Mouse (Mus musculus) stomach, postnatal 0 days (tissue): ENCODE measurements around the gene Ctsa. TPM values are rescaled to one million over a fixed set of nuclear protein-coding genes. Genes with fewer than 3 reads are reported as not detected.

Experiments
- ATAC-seq: fragments of 200-750 bp; cut with Nextera tagmentation; 2 replicates; pipeline ENCODE4 v1.8.0; 2017; ENCODE audit not compliant: low FRiP score, low TSS enrichment
- DNase-seq: peaks from one replicate; pipeline ENCODE4 v3.0.0-alpha.2; 2016; ENCODE audit warnings: low spot score
- H3K27ac ChIP-seq: fragments of 300-500 bp; sonication (generic); replicated peaks from 2 replicates; pipeline ENCODE4 v1.5.1; 2014; ENCODE audit warnings: mild to moderate bottlenecking, control low read depth
- H3K27me3 ChIP-seq: fragments of 300-500 bp; sonication (generic); 2 replicates; pipeline ENCODE4 v1.6.1; 2014; ENCODE audit warnings: low read length; ENCODE audit not compliant: control insufficient read depth, insufficient read depth
- H3K36me3 ChIP-seq: fragments of 300-500 bp; sonication (generic); 2 replicates; pipeline ENCODE4 v1.6.1; 2014; ENCODE audit warnings: low read length, mixed read lengths; ENCODE audit not compliant: control insufficient read depth, insufficient read depth
- H3K4me1 ChIP-seq: fragments of 300-500 bp; sonication (generic); replicated peaks from 2 replicates; pipeline ENCODE4 v1.6.1; 2014; ENCODE audit warnings: antibody characterized with exemption; ENCODE audit not compliant: control insufficient read depth, insufficient read depth
- H3K4me2 ChIP-seq: fragments of 300-500 bp; sonication (generic); replicated peaks from 2 replicates; pipeline ENCODE4 v1.6.1; 2014; ENCODE audit warnings: low read depth, mild to moderate bottlenecking, control low read depth, moderate library complexity
- H3K4me3 ChIP-seq: fragments of 300-500 bp; sonication (generic); 2 replicates; pipeline ENCODE4 v1.5.1; 2014; ENCODE audit warnings: low read depth, low read length, control low read depth
- H3K9ac ChIP-seq: fragments of 300-500 bp; sonication (generic); 2 replicates; pipeline ENCODE4 v1.6.1; 2014; ENCODE audit warnings: mild to moderate bottlenecking, low read length, control low read depth, mixed read lengths
- H3K9me3 ChIP-seq: fragments of 300-500 bp; sonication (generic); 2 replicates; pipeline ENCODE4 v1.6.1; 2016; ENCODE audit warnings: low read length; ENCODE audit not compliant: control insufficient read depth
- CTCF ChIP-seq: IDR thresholded peaks from 2 replicates; pipeline ENCODE4 v1.5.1; 2016; ENCODE audit warnings: antibody characterized with exemption, low read depth, mild to moderate bottlenecking, moderate library complexity
- EP300 ChIP-seq: optimal IDR thresholded peaks from 2 replicates; pipeline ENCODE3; 2016; ENCODE audit warnings: antibody characterized with exemption
- WGBS: fragments of 180-500 bp; shearing (Covaris S2); extraction: QIAGEN DNeasy Blood & Tissue Kit; methylation state at CpG from one replicate; pipeline ENCODE4 v1.1.7; 2014; 5-methylcytosine and 5-hydroxymethylcytosine counted together
- polyA plus RNA-seq: library from polyadenylated mRNA; unstranded; fragments of >200 nt; fragmentation: Nextera tagmentation; extraction: Ambion mirVana; gene quantifications from 2 replicates; pipeline ENCODE4 v1.2.1, GENCODE M21; 2015

Gene Ctsa
- polyA plus RNA-seq, 1 experiment from 2014 or later, result 107 TPM

DNA sequence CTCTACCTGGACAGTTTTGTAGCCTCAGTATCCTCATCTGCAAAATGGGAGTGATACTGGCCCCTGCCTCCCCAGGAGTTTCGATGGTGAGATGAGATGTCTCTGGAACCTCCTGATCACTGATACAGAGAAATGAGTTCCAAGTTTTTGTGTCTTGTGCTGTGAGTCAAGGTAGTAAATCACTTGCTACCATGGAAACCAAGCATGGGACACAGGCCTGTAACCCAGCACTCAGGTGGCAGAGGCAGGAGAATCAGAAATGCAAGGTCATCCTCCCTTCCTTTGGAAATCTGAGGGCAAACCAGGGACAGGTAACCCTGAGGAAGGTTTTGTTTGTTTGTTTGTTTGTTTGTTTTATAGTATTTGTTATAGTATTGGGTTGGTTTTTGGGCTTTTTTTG is 3.6 kb upstream of the Ctsa start:
- ATAC-seq, result no peak
- Histone ChIP-seq H3K36me3 (peaks cover 16% of the 10 kb centered on the region; the same call in 1 of the 2 replicates), H3K4me3 (no peak overlapping the region), H3K9ac (no peak overlapping the region), H3K9me3 (no peaks in the 10 kb centered on the region), H3K27ac (no peak overlapping the region), H3K4me1 (0 out of 2 replicates have a peak, but pooled peaks cover 2% of the 10 kb centered on the region), H3K27me3 (no peaks in the 10 kb centered on the region), H3K4me2 (no peak overlapping the region)
- WGBS, result 92% methylated on average over 1 of the region's 1 CpGs
- no peak for DNase-seq
- TF ChIP-seq EP300 (no peak), CTCF (no peak)

DNA sequence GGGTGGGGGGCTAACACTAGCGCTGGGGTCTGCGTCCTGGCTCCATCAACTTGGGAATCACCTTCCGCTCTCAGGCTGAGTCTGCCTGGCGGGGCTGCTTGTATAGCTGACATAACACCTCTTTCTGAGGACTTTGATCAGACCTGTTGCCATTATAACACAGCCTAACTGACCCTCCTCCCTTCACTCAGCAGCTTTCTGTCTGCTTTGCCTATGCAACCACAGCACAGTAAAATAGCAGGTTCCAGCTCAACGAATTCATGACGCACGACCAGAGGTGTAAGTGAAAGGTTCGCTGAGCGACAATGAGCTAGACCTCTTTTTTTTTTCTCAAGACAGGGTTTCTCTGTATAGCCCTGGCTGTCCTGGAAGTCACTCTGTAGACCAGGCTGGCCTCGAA is 1.6 kb upstream of the Ctsa start:
- Histone ChIP-seq H3K4me3 (no peak overlapping the region), H3K27me3 (no peaks in the 10 kb centered on the region), H3K4me2 (no peak overlapping the region), H3K27ac (no peak overlapping the region), H3K4me1 (peaks cover 2% of the 10 kb centered on the region; the same call in 1 of the 2 replicates), H3K36me3 (peaks cover 7% of the 10 kb centered on the region; the same call in 1 of the 2 replicates), H3K9ac (no peak overlapping the region), H3K9me3 (no peaks in the 10 kb centered on the region)
- no peak for ATAC-seq
- 82% methylated on average over 10 of the region's 10 CpGs for WGBS
- TF ChIP-seq EP300 (no peak), CTCF (no peak)
- DNase-seq, result no peak

GRCm38 (mm10) chr2:164832032-164832747 is 483 bp upstream of the Ctsa start:
- TF ChIP-seq CTCF (no peak), EP300 (no peak)
- Histone ChIP-seq H3K4me3 (peak overlapping the region; percentile 70), H3K27me3 (no peaks in the 10 kb centered on the region), H3K4me1 (peaks cover 2% of the 10 kb centered on the region; the same call in 1 of the 2 replicates), H3K36me3 (peaks cover 7% of the 10 kb centered on the region; the same call in 1 of the 2 replicates), H3K9me3 (no peaks in the 10 kb centered on the region), H3K4me2 (peak overlapping the region; percentile 98), H3K27ac (peak overlapping the region; percentile 84; the same call in 1 of the 2 replicates), H3K9ac (peak overlapping the region; percentile 71; the same call in 1 of the 2 replicates)
- DNase-seq, result no peak
- no peak; the same call in 1 of the 2 replicates for ATAC-seq
- 60% methylated on average over 16 of the region's 16 CpGs for WGBS

- Histone ChIP-seq H3K4me3 (peak within 1 kb of the TSS; percentile 70), H3K27me3 (no peaks in the 10 kb centered on the region), H3K9me3 (no peaks in the 10 kb centered on the region), H3K27ac (peak within 1 kb of the TSS; percentile 84), H3K36me3 (peaks cover 5% of the 10 kb centered on the region), H3K4me2 (peak within 1 kb of the TSS; percentile 98), H3K4me1 (peaks cover 2% of the 10 kb centered on the region; the same call in 1 of the 2 replicates), H3K9ac (peak within 1 kb of the TSS; percentile 71)
- under 1% methylated on average over 31 of the region's 31 CpGs for WGBS
- ATAC-seq (peak; percentile 69), DNase-seq (peak; percentile 89)
- TF ChIP-seq CTCF (peak; percentile 52), EP300 (no peak)
Observed at GRCm38 (mm10) chr2:164833314-164833959, 764 bp downstream of the Ctsa start, which contains the start of gene Neurl2. TSS of gene Neurl2 (minus strand) at chr2:164833456.

DNA sequence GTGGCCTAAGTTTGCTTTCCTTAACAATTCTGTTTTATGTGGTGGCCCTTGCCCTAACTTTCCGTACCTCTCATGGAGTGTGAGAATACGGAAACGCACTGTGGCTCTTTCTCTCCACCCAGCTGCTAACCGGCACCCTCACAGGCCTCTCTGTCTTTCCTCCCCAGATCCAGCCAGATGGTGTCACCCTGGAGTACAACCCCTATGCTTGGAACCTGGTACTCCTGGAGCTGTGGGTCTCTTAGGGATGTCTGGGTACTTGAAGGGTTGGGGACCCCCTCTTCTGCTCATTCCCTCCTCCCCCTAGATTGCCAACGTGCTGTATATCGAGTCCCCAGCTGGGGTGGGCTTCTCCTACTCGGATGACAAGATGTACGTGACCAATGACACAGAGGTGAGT is 1.9 kb downstream of the Ctsa start:
- peaks cover 9% of the 10 kb centered on the region for H3K36me3 ChIP-seq
- H3K4me2 ChIP-seq, result peak overlapping the region; percentile 98
- H3K9ac ChIP-seq, result peak overlapping the region; percentile 71
- no peaks in the 10 kb centered on the region for H3K9me3 ChIP-seq
- H3K4me3 ChIP-seq, result peak overlapping the region; percentile 70
- H3K4me1 ChIP-seq, result peaks cover 2% of the 10 kb centered on the region; the same call in 1 of the 2 replicates
- 37% methylated on average over 8 of the region's 8 CpGs for WGBS
- DNase-seq (no peak), ATAC-seq (no peak)
- no peaks in the 10 kb centered on the region for H3K27me3 ChIP-seq
- H3K27ac ChIP-seq, result peak overlapping the region; percentile 84; the same call in 1 of the 2 replicates
- peak; percentile 41; the same call in 1 of the 2 replicates for TF ChIP-seq CTCF
- TF ChIP-seq EP300, result no peak
